Mouse (Mus musculus) small intestine, adult 2 months (tissue): Measurements from ENCODE around the gene Ercc8. TPM values are rescaled to one million over a fixed set of nuclear protein-coding genes. Genes with fewer than 3 reads are reported as not detected.
A peak's percentile ranks its signal among the peaks of the same experiment; 100 is the strongest.

Source experiments
- H3K27ac ChIP-seq: fragments of 200-500 bp; 2 replicates; pipeline ENCODE4 v1.5.1; 2012; ENCODE audit warnings: low read depth, low read length, control low read depth, inconsistent platforms; ENCODE audit not compliant: insufficient read depth
- H3K27me3 ChIP-seq: fragments of 200-500 bp; 2 replicates; pipeline ENCODE4 v1.6.1; 2012; ENCODE audit warnings: mild to moderate bottlenecking, moderate library complexity, low read length, inconsistent platforms; ENCODE audit not compliant: control insufficient read depth, insufficient read depth
- H3K36me3 ChIP-seq: fragments of 200-500 bp; 2 replicates; pipeline ENCODE4 v1.6.1; 2012; ENCODE audit warnings: mild to moderate bottlenecking, low read length, control low read depth, inconsistent platforms; ENCODE audit not compliant: control insufficient read depth, insufficient read depth
- H3K4me1 ChIP-seq: fragments of 200-500 bp; 2 replicates; pipeline ENCODE4 v1.6.1; 2012; ENCODE audit warnings: low read length, inconsistent platforms, mixed read lengths; ENCODE audit not compliant: control insufficient read depth, insufficient read depth, insufficient read length
- H3K4me3 ChIP-seq: fragments of 200-500 bp; 2 replicates; pipeline ENCODE4 v1.5.1; 2012; ENCODE audit warnings: low read depth, mild to moderate bottlenecking, control low read depth, inconsistent platforms, low read length, moderate library complexity
- CTCF ChIP-seq: fragments of 200-500 bp; IDR thresholded peaks from 2 replicates; pipeline ENCODE4 v1.5.1; 2012; ENCODE audit warnings: low read depth, mild to moderate bottlenecking, control low read depth, inconsistent platforms, low read length, moderate library complexity, mixed read lengths; ENCODE audit not compliant: insufficient replicate concordance, insufficient read length; ENCODE audit errors: extremely low read depth
- POLR2A ChIP-seq: fragments of 200-500 bp; IDR thresholded peaks from 2 replicates; pipeline ENCODE4 v1.6.1; 2012; ENCODE audit warnings: low read depth, mild to moderate bottlenecking, control low read depth, inconsistent platforms, low read length, moderate library complexity
- WGBS: fragments of 180-500 bp; shearing (Covaris S2); methylation state at CpG from one replicate; pipeline ENCODE4 v1.1.7; 2018; 5-methylcytosine and 5-hydroxymethylcytosine counted together
- polyA plus RNA-seq: library from polyadenylated mRNA; depleted of rRNA; stranded (reverse); fragments of >200 nt; gene quantifications from 2 replicates; pipeline ENCODE4 v1.2.3, GENCODE M21; 2012

Gene Ercc8
- polyA plus RNA-seq, 1 experiment = 5.0 TPM

GRCm38 (mm10) chr13:108157732-108158464 is 633 bp upstream of the Ercc8 start:
- Histone ChIP-seq H3K4me3 (peak overlapping the region; percentile 96), H3K36me3 (peaks cover 3% of the 10 kb centered on the region; the same call in 1 of the 2 replicates), H3K27ac (no peak overlapping the region), H3K4me1 (peaks cover 7% of the 10 kb centered on the region; the same call in 1 of the 2 replicates), H3K27me3 (no peaks in the 10 kb centered on the region)
- WGBS = 4% methylated on average over 42 of the region's 42 CpGs
- no peak for TF ChIP-seq CTCF
- TF ChIP-seq POLR2A = no peak

- peaks cover 4% of the 10 kb centered on the region; the same call in 1 of the 2 replicates for H3K36me3 ChIP-seq
- 4% methylated on average over 8 of the region's 8 CpGs for WGBS
Measured at GRCm38 (mm10) chr13:108159241-108159575, 677 bp downstream of the Ercc8 start.

GRCm38 (mm10) chr13:108159963-108160362 is 1.4 kb downstream of the Ercc8 start:
- no peak overlapping the region for H3K27ac ChIP-seq
- WGBS = 51% methylated on average over 7 of the region's 7 CpGs
- H3K4me1 ChIP-seq = peaks cover 7% of the 10 kb centered on the region; the same call in 1 of the 2 replicates
- H3K27me3 ChIP-seq = no peaks in the 10 kb centered on the region
- no peak overlapping the region for H3K4me3 ChIP-seq
- no peak for TF ChIP-seq CTCF
- no peak for TF ChIP-seq POLR2A
- H3K36me3 ChIP-seq = peaks cover 4% of the 10 kb centered on the region; the same call in 1 of the 2 replicates

More at GRCm38 (mm10) chr13:108159241-108159575, 677 bp downstream of the Ercc8 start:
- H3K27ac ChIP-seq = no peak overlapping the region
- peaks cover 7% of the 10 kb centered on the region; the same call in 1 of the 2 replicates for H3K4me1 ChIP-seq
- no peaks in the 10 kb centered on the region for H3K27me3 ChIP-seq
- peak overlapping the region; percentile 96 for H3K4me3 ChIP-seq
- TF ChIP-seq CTCF = no peak
- no peak for TF ChIP-seq POLR2A

GRCm38 (mm10) chr13:108163912-108164311 is 5.4 kb downstream of the Ercc8 start:
- TF ChIP-seq CTCF = no peak
- TF ChIP-seq POLR2A = no peak
- Histone ChIP-seq H3K4me1 (peaks cover 7% of the 10 kb centered on the region; the same call in 1 of the 2 replicates), H3K36me3 (peaks cover 4% of the 10 kb centered on the region; the same call in 1 of the 2 replicates), H3K27ac (no peak overlapping the region), H3K4me3 (no peak overlapping the region), H3K27me3 (no peaks in the 10 kb centered on the region)
- WGBS = 94% methylated on average over 9 of the region's 9 CpGs

- H3K4me3 ChIP-seq = no peak overlapping the region
- peaks cover 6% of the 10 kb centered on the region; the same call in 1 of the 2 replicates for H3K4me1 ChIP-seq
- H3K27me3 ChIP-seq = no peaks in the 10 kb centered on the region
- TF ChIP-seq POLR2A (no peak), CTCF (no peak)
- WGBS = 88% methylated on average over 3 of the region's 3 CpGs
- H3K27ac ChIP-seq = no peak overlapping the region
- H3K36me3 ChIP-seq = peaks cover 4% of the 10 kb centered on the region; the same call in 1 of the 2 replicates
Measured at GRCm38 (mm10) chr13:108164621-108165020, 6.1 kb downstream of the Ercc8 start.

GRCm38 (mm10) chr13:108170002-108170401 is 11.5 kb downstream of the Ercc8 start:
- Histone ChIP-seq H3K4me3 (no peak overlapping the region), H3K27me3 (no peaks in the 10 kb centered on the region), H3K36me3 (peaks cover 25% of the 10 kb centered on the region), H3K4me1 (no peaks in the 10 kb centered on the region), H3K27ac (no peak overlapping the region)
- TF ChIP-seq CTCF (no peak), POLR2A (no peak)
- 93% methylated on average over 1 of the region's 1 CpGs for WGBS

GRCm38 (mm10) chr13:108170511-108170910 is 12.0 kb downstream of the Ercc8 start:
- TF ChIP-seq POLR2A (no peak), CTCF (no peak)
- Histone ChIP-seq H3K4me3 (no peak overlapping the region), H3K27ac (no peak overlapping the region), H3K36me3 (peaks cover 25% of the 10 kb centered on the region), H3K4me1 (no peaks in the 10 kb centered on the region), H3K27me3 (no peaks in the 10 kb centered on the region)
- 88% methylated on average over 8 of the region's 8 CpGs for WGBS
